Mouse (Mus musculus) ES-E14 (cell line): ENCODE measurements around the gene Psg22. TPM values are rescaled to one million over a fixed set of nuclear protein-coding genes. Genes with fewer than 3 reads are reported as not detected.
"Not testable (repeated sequence)": the region's sequence is repeated elsewhere in the genome, so short reads cannot be mapped to it uniquely, and the experiment has no call there.

ENCODE experiments used
- DNase-seq: peaks from one replicate; pipeline ENCODE4 v3.0.0-alpha.2; 2013; ENCODE audit warnings: low read depth, low spot score
- H3K27ac ChIP-seq: 2 replicates; pipeline ENCODE4 v1.5.1; 2012; ENCODE audit warnings: low read depth, mild to moderate bottlenecking, low read length, moderate library complexity, mixed read lengths; ENCODE audit not compliant: poor library complexity, insufficient read depth, severe bottlenecking
- H3K36me3 ChIP-seq: 2 replicates; pipeline ENCODE4 v1.6.1; 2012; ENCODE audit warnings: mild to moderate bottlenecking, low read length, moderate library complexity, mixed read lengths; ENCODE audit not compliant: control insufficient read depth, poor library complexity, insufficient read depth, severe bottlenecking
- H3K4me1 ChIP-seq, 2 experiments: fragments of 150-350 bp in 1 of 2; sonication (generic) in 1 of 2; 2 replicates each; pipeline ENCODE4 v1.6.1; 2012; ENCODE audit warnings: low read length in 2 of 2, mild to moderate bottlenecking in 1 of 2, mixed read lengths in 1 of 2; ENCODE audit not compliant: control insufficient read depth in 2 of 2, insufficient read depth in 2 of 2, poor library complexity in 1 of 2
- H3K4me3 ChIP-seq, 2 experiments: fragments of 150-350 bp in 1 of 2; sonication (generic) in 1 of 2; 2 replicates each; pipeline ENCODE4 v1.5.1; 2012; ENCODE audit warnings: low read length in 2 of 2, low read depth in 1 of 2, mild to moderate bottlenecking in 1 of 2, mixed read lengths in 1 of 2; ENCODE audit not compliant: insufficient read depth in 1 of 2, poor library complexity in 1 of 2, severe bottlenecking in 1 of 2
- H3K9ac ChIP-seq: 2 replicates; pipeline ENCODE4 v1.6.1; 2012; ENCODE audit warnings: low read depth, mild to moderate bottlenecking, low read length, mixed read lengths; ENCODE audit not compliant: poor library complexity, insufficient read depth, severe bottlenecking
- H3K9me3 ChIP-seq: fragments of 150-350 bp; sonication (generic); 2 replicates; pipeline ENCODE4 v1.6.1; 2012; ENCODE audit warnings: low read depth, mild to moderate bottlenecking, low read length; ENCODE audit not compliant: control insufficient read depth, insufficient read depth
- ZNF384 ChIP-seq: IDR thresholded peaks from 2 replicates; pipeline ENCODE4 v1.6.1; 2012; ENCODE audit warnings: low read depth, low read length, inconsistent platforms
- in situ Hi-C, 2 experiments: fragments of 600-800 bp; cut with MboI; formaldehyde crosslinking; loops; one replicate each; pipeline ENCODE4 v1.15.1; 2025; ENCODE audit warnings: low sequenced_read_pairs in 2 of 2, inconsistent platforms in 1 of 2; ENCODE audit not compliant: unreplicated experiment in 2 of 2
- total RNA-seq: library from RNA; depleted of rRNA; stranded (reverse); fragments of 300-350 nt; gene quantifications from 2 replicates; pipeline ENCODE4 v1.2.3, GENCODE M21; 2012; rRNA removed

Psg22 gene
- total RNA-seq, 1 experiment, result not detected

DNA sequence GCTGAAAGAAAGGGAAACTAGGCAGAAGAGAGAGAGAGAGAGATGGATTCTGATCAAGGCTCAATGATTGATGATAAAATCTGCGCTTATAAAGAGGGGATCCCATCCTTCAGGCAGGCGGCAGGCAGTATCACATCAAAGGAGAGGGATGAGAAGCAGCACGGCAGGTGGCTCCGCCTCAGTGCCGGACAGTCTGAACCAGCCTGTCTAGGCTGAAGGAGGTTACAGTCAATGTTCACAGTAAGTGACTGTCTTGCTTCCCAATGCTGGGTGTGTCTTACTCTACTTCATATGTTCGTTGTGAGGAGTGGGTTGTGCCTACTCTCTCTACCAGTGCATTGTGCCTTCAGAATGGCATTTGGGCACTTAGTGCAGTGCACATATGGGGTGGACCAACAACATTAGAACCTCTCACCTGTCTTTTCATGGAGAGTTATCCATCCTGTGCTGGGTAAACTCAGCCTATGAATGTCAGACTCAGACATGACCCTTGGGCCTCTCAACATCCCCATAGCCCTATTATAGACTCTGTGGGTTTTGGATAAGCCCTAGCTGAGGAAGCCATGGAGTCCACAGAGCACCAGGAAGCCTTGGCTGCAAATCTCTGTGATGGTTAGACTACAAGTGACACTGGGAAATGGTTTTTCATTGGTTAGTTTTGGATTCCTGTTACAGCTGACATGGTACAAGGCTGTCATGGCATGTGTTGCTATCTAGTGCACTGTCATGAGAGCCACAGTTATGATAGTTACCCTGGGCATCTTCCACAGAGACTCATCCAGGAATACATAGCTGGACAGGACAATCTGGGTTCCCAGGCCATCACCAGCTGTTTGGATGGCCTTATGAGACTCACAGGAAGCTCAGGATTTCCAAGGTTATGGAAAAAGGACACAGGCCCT is 31.4 kb downstream of the Psg22 start:
- H3K27ac ChIP-seq, result no peak overlapping the region; the same call in 1 of the 2 replicates
- no peaks in the 10 kb centered on the region for H3K36me3 ChIP-seq
- DNase-seq, result no peak
- no peak for TF ChIP-seq ZNF384
- in situ Hi-C loops, result no loop called here
- no peaks in the 10 kb centered on the region for H3K9me3 ChIP-seq
- no peak overlapping the region for H3K4me3 ChIP-seq
- peaks cover 2 to 10% of the 10 kb centered on the region in 2 experiments for H3K4me1 ChIP-seq
- no peak overlapping the region for H3K9ac ChIP-seq

DNA sequence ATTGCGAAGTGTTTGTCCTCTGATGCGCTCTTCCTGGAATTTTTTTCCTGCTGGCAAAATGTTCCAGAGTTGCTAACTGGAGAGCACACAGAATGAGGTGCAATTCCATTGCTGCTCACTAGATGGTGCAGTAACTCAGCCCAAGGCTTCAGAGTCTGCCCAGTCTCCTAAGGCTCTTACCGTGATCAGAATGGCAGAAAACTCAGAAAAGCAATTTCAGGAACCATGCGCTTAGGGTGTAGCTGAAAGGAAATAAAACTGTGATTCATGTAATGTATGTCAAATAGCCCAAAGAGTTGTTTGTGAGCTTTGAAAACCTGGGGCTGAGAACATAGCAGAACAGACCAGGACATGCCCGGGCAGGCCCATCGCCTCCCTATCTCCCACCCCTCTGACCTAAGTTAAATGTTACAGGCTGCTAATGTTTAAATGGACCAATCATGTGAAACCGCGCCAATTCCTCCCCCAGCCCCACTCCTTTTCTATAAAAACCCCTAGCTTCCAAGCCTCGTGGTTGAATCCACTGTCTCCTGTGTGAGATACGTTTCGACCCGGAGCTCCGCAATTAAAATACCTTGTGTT is 32.1 kb downstream of the Psg22 start:
- H3K36me3 ChIP-seq, in situ Hi-C loops, H3K27ac ChIP-seq, H3K9ac ChIP-seq, H3K4me3 ChIP-seq, DNase-seq, H3K9me3 ChIP-seq: not testable (repeated sequence)
- H3K4me1 ChIP-seq, result peaks cover 2 to 10% of the 10 kb centered on the region in 2 experiments

DNA sequence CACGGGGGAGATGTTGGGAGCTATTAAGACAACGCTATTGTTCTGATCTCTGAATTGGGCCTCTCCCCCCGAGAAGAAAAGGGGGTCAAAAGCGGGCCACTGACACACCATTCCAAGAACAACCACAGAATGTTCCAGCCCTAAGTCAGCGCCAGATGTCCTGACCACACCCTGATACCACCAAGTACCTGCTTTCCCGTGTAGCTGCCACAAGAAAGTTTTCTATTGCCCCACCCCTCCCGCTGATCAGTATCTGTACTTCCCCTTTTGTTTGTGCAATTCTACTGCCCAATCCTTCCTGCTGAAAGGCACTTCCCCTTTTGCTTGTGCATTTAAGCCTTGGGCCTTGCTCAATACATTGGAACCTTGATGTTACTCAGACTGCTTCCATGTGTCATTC is 42.3 kb downstream of the Psg22 start:
- DNase-seq, H3K27ac ChIP-seq, H3K9ac ChIP-seq, H3K9me3 ChIP-seq, in situ Hi-C loops, H3K4me1 ChIP-seq, H3K4me3 ChIP-seq, H3K36me3 ChIP-seq: not testable (repeated sequence)

DNA sequence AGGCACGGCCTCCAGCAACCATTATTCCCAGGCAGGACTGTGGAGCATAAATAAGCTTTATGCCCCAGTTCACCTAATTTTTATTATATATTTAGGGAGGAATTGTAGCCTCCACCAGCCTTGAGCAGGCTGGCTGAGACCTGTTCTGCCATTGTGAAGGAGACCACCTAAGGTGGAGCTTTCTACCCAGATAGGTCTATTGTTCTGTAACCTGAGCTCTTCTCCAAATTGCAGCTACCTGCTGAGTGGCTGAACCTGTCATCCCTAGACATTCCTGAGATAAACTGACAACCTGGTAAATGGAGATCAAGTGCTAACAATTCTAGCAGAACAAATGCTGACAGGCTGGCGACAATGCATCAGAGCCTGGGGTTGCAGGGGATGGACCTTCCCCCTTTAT is 45.0 kb downstream of the Psg22 start:
- H3K4me3 ChIP-seq, H3K27ac ChIP-seq, H3K9ac ChIP-seq, DNase-seq, in situ Hi-C loops, H3K9me3 ChIP-seq, H3K36me3 ChIP-seq, H3K4me1 ChIP-seq: not testable (repeated sequence)

Other genes with a start within 250 kb of the Psg22 start
- gene Psg26, start 233.9 kb upstream of the Psg22 start, total RNA-seq, result not detected in 2 replicates
- not detected in 2 replicates for gene Psg25, start 185.8 kb upstream of the Psg22 start, total RNA-seq
- not detected in 2 replicates for gene Psg27, start 150.8 kb upstream of the Psg22 start, total RNA-seq
- gene Psg23, start 101.6 kb upstream of the Psg22 start, total RNA-seq, result 0.13 and 0.16 TPM in 2 replicates
- gene Psg21, start 61.4 kb upstream of the Psg22 start, total RNA-seq, result not detected in 2 replicates
- not detected in 2 replicates for gene Psg20, start 31.9 kb upstream of the Psg22 start, total RNA-seq
- gene Psg19, start 80.4 kb downstream of the Psg22 start, total RNA-seq, result not detected in 2 replicates
- not detected in 2 replicates for gene Psg17, start 103.5 kb downstream of the Psg22 start, total RNA-seq
- 0.04 and 0.21 TPM in 2 replicates for gene Mill2, start 121.9 kb downstream of the Psg22 start, total RNA-seq
- gene Pglyrp1, start 153.2 kb downstream of the Psg22 start, total RNA-seq, result 0.89 and 1.4 TPM in 2 replicates
- gene Ccdc61, start 192.3 kb downstream of the Psg22 start, total RNA-seq, result 11.8 and 19.4 TPM in 2 replicates
- 0.79 and 0.80 TPM in 2 replicates for gene Nova2, start 207.8 kb downstream of the Psg22 start, total RNA-seq